Mouse (Mus musculus) frontal cortex, postnatal 25 days (tissue): ENCODE results near the gene Gm13128.
"Not testable (repeated sequence)": the region's sequence is repeated elsewhere in the genome, so short reads cannot be mapped to it uniquely, and the experiment has no call there.

ENCODE experiments used
- DNase-seq, 2 experiments: peaks; one replicate each; pipeline ENCODE4 v3.0.0; 2022; ENCODE audit warnings: low spot score in 2 of 2

Gm13128 gene

DNA sequence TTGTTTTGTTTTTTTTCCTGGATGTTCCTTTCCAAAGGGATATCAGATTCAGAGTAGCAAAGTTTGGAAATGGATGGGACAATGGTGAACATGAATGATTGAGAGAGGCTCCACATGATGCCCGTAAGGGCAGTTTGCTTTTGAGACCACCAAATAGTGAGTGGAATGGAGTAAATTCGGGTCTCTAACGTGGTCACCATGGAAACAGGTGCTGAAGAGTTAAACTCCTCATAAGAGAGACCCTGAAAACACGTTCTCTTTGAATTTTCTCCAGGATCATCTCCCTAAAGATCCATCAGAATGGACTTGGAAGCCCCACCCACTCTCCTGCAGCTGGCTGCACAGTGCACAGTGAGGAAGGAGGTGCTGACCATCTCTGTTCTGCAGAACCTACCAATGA lies at the start of gene Gm13128:
Gene Gm13128, plus strand, starts transcription at position 301 of the 400 bp plus-strand sequence.
- not testable (repeated sequence) for DNase-seq

DNA sequence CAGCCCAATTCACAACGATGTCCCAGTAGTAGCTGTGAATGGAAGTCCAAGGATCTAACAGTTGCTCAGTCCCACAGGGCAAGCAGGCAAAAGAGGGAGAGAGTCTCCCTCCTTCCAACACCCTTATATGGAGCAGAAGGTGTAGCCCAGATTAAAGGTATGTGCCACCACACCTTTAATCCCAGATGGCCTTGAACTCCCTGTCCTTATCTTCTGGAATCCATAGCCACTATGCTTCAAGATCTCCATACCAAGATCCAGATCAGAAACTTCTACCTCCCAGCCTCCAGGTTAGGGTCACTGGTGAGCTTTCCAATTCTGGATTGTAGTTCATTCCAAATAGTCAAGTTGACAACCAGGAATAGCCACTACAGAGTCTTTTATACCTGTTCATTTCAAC lies 49.7 kb upstream of the Gm13128 start, which contains the start of gene Pramel5:
Gene Pramel5, minus strand, starts transcription at position 101 of the 400 bp plus-strand sequence.
- not testable (repeated sequence) for DNase-seq

DNA sequence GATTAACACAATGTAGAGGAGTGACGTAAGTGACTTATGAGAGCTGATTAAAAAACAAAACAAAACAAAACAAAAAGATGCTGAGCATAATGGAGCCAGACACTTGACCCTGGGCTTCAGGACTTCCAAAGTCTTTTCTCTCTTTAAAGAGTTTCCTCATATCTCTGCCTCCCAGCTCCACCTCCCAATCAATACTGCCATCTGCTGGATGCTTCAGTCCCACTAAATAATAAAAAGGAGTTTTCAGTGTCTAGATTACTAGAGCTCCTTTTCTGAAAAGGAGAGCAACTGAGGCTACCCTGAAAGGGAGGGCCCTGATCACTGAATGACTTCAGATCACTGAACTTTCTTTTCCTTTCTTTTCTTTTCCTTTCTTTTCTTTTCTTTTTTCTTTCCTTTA lies 30.6 kb upstream of the Gm13128 start:
- DNase-seq = not testable (repeated sequence)

DNA sequence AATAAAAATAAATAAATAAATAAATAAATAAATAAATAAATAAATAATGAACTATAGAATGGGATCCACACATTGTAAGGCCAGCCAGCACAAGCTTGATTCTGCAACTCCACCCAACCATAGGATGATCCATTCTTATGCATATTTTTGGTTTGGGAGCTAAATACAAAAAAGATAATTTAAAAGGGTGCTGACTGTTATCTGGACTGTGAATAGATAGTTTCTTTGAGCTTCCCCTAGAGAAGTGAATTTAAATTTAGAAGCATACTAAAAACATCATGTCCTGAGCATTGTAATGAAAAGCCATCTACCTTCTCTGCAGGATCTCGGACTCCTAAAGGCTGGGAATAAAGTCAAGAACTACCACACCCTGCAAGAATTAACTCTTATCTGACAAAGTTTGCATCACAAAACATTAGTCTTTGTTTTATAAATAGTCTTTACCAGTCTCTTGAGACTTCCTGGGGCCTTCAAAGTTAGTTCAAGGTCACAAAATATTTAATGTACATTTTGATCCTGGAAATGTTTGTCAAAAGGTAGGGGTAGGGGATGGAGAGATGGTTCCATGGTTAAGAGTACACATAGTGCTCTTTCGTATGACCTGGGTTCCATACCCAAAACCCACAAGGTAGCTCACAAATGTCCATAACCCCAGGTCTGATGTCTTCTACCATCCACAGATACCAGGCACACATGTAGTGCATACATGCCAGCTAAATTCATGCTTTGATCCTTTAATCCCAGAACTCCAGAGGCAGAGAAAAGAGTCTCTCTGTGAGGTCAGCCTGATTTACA lies 17.2 kb upstream of the Gm13128 start:
- DNase-seq = not testable (repeated sequence)

DNA sequence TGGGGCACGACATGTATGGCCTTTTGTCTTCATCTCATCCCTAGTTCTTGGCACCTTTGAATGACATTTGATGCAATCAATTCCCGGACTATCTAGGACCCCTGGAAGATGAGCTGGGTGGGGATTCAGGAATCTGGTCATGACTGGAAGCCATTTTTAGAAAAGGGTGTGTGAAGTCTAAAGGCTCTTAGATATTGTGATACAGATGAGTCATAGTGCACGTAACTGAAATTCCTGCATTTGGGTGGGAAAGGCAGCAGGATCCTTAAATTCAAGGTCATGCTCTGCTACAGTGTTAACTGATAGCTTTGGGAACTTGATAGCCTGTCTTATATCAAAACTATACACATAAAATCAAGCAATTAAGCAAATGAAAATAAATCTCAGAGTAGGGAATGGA lies 5.8 kb downstream of the Gm13128 start:
- DNase-seq = not testable (repeated sequence)

DNA sequence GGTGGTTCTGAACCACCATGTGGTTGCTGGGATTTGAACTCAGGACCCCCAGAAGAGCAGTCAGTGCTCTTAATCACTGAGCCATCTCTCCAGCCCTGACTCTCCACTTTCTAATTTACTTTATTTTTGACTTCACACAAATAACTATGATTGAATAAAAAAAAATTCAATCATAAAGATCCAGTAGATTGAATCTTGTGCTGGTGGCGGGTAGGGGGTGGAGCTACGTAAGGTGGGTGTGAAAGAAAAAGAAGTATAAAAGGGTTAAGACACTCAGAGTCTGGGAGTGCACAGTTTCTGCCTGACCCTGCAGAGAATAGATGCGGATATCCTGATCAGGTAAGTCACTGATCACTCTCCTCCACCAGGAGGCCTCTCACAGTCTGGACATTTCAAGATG lies 27.6 kb downstream of the Gm13128 start, which contains the start of gene Gm13119:
Gene Gm13119, plus strand, starts transcription at position 301 of the 400 bp plus-strand sequence.
- not testable (repeated sequence) for DNase-seq

DNA sequence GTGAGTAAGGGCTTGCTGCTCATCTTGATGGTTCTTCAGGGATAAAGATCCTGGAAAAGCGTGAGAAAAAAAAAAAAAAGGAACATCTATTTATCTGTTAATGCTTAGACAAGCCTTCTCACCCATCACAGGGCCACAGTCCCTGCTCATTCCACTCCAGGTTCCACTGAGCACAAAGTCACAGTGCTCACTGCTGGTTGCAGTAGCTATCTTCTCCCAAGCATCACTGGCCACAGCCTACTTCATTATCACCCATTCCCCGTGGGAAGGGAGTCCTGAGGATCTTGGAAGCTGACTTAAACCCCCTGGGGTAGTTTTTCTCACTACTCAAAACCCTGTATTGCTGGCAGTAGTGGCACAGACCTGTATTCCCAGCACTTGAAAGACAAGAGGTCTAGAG lies 47.9 kb downstream of the Gm13128 start, which contains the start of gene Pramef20:
Gene Pramef20, minus strand, starts transcription at position 23 of the 400 bp plus-strand sequence.
- DNase-seq = no peak
